Mouse (Mus musculus) cerebellum, adult 2 months (tissue): ENCODE measurements around the gene Rtp2.

Experiments used
- CTCF ChIP-seq: fragments of 200-500 bp; IDR thresholded peaks from 2 replicates; pipeline ENCODE4 v1.5.1; 2011; ENCODE audit warnings: low read depth, mild to moderate bottlenecking, control low read depth, low read length, moderate library complexity, borderline replicate concordance; ENCODE audit not compliant: insufficient read depth
- POLR2A ChIP-seq: fragments of 200-500 bp; IDR thresholded peaks from 2 replicates; pipeline ENCODE4 v1.6.1; 2011; ENCODE audit warnings: low read length, control low read depth, borderline replicate concordance; ENCODE audit not compliant: insufficient read depth

DNA sequence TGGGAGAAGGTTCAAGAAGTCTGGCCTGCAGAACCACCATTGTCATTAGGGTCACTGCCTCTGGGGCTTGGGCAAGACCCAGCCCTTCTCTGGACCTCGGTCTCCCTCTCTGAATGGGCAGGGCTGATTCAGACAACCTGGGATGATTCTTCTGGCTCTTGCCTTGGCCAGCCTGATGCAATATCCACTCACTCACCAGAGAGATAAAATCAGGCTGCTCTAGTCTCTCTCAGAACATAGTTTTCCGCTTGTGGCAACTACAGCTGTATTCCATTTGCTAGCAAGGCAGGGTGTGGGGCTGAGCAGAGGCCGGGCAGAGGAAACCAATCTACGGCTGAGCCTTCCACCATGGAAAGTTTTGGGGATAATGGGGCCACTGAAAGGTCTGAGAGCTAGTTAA is 36.7 kb upstream of the Rtp2 start:
- TF ChIP-seq CTCF: no peak
- TF ChIP-seq POLR2A: no peak
